Mouse (Mus musculus) CH12.LX (cell line): Measurements from ENCODE around the gene Tshr. TPM values are rescaled to one million over a fixed set of nuclear protein-coding genes. Genes with fewer than 3 reads are reported as not detected.

Source experiments
- DNase-seq: peaks from one replicate; pipeline ENCODE4 v3.0.0-alpha.2; 2013; ENCODE audit errors: extremely low read depth
- H3K27ac ChIP-seq: 2 replicates; pipeline ENCODE4 v1.5.1; 2012; ENCODE audit warnings: low read depth, mild to moderate bottlenecking, control low read depth, moderate library complexity; ENCODE audit not compliant: insufficient read depth
- H3K27me3 ChIP-seq: replicated peaks from 2 replicates; pipeline ENCODE3; 2012; ENCODE audit warnings: inconsistent platforms
- H3K36me3 ChIP-seq, 2 experiments: replicated peaks in 1 of 2; 2 replicates each; pipeline versions ENCODE3 to v1.6.1; 2012; ENCODE audit warnings: inconsistent platforms in 1 of 2, low read length in 1 of 2, mild to moderate bottlenecking in 1 of 2, mixed read lengths in 1 of 2, moderate library complexity in 1 of 2; ENCODE audit not compliant: control insufficient read depth in 1 of 2, insufficient read depth in 1 of 2
- H3K4me1 ChIP-seq, 2 experiments: 2 replicates each; pipeline ENCODE4 v1.6.1; 2012; ENCODE audit warnings: inconsistent platforms in 1 of 2, moderate library complexity in 1 of 2; ENCODE audit not compliant: insufficient read depth in 2 of 2, control insufficient read depth in 1 of 2
- H3K4me2 ChIP-seq: 2 replicates; pipeline ENCODE4 v1.6.1; 2012; ENCODE audit warnings: low read depth, mild to moderate bottlenecking, control low read depth; ENCODE audit not compliant: poor library complexity, insufficient read depth, severe bottlenecking
- H3K4me3 ChIP-seq, 3 experiments: fragments of 150-350 bp in 1 of 3; sonication (generic) in 1 of 3; replicated peaks in 1 of 3; 2 replicates each; pipeline versions ENCODE3 to v1.5.1; 2011 to 2012; ENCODE audit warnings: low read depth in 2 of 3, low read length in 2 of 3, mild to moderate bottlenecking in 2 of 3, moderate library complexity in 2 of 3, control low read depth in 1 of 3, improper control_type of control experiment in 1 of 3, inconsistent platforms in 1 of 3, mixed read lengths in 1 of 3; ENCODE audit not compliant: poor library complexity in 1 of 3
- H3K79me2 ChIP-seq: replicated peaks from 2 replicates; pipeline ENCODE4 v1.6.1; 2012; ENCODE audit warnings: mild to moderate bottlenecking, moderate library complexity; ENCODE audit not compliant: control insufficient read depth, poor library complexity, insufficient read depth, severe bottlenecking; ENCODE audit errors: extremely low read depth
- H3K9ac ChIP-seq: 2 replicates; pipeline ENCODE4 v1.6.1; 2012; ENCODE audit warnings: low read depth, mild to moderate bottlenecking, control low read depth, moderate library complexity; ENCODE audit not compliant: insufficient read depth
- H3K9me3 ChIP-seq: replicated peaks from 2 replicates; pipeline ENCODE3; 2012; ENCODE audit warnings: low read length, inconsistent platforms, mixed read lengths
- BHLHE40 ChIP-seq: IDR thresholded peaks from 2 replicates; pipeline ENCODE4 v1.6.1; 2011; ENCODE audit warnings: mild to moderate bottlenecking, low read depth, low read length, improper control_type of control experiment
- CHD1 ChIP-seq: IDR thresholded peaks from 2 replicates; pipeline ENCODE4 v1.6.1; 2012; ENCODE audit warnings: low read depth, low read length, improper control_type of control experiment, inconsistent platforms
- CHD2 ChIP-seq: IDR thresholded peaks from 2 replicates; pipeline ENCODE4 v1.6.1; 2011; ENCODE audit warnings: low read length, improper control_type of control experiment
- E2F4 ChIP-seq: IDR thresholded peaks from 2 replicates; pipeline ENCODE4 v1.6.1; 2011; ENCODE audit warnings: low read depth, low read length, improper control_type of control experiment; ENCODE audit not compliant: insufficient replicate concordance
- ELF1 ChIP-seq: IDR thresholded peaks from 2 replicates; pipeline ENCODE4 v1.6.1; 2014; ENCODE audit warnings: low read depth, mild to moderate bottlenecking, inconsistent platforms, low read length, improper control_type of control experiment
- EP300 ChIP-seq: IDR thresholded peaks from 2 replicates; pipeline ENCODE4 v1.6.1; 2011; ENCODE audit warnings: low read length, improper control_type of control experiment
- ETS1 ChIP-seq: conservative IDR thresholded peaks from 2 replicates; pipeline ENCODE4 v1.6.1; 2012; ENCODE audit warnings: low read depth, mild to moderate bottlenecking, inconsistent platforms, low read length, improper control_type of control experiment, moderate library complexity
- HCFC1 ChIP-seq: IDR thresholded peaks from 2 replicates; pipeline ENCODE4 v1.6.1; 2012; ENCODE audit warnings: low read depth, mild to moderate bottlenecking, inconsistent platforms, low read length, improper control_type of control experiment
- IRF4 ChIP-seq: IDR thresholded peaks from 2 replicates; pipeline ENCODE4 v1.6.1; 2014; ENCODE audit warnings: low read depth, mild to moderate bottlenecking, inconsistent platforms, low read length, improper control_type of control experiment
- KAT2A ChIP-seq: IDR thresholded peaks from 2 replicates; pipeline ENCODE4 v1.6.1; 2012; ENCODE audit warnings: low read length, improper control_type of control experiment, inconsistent platforms; ENCODE audit not compliant: insufficient replicate concordance
- MAX ChIP-seq: IDR thresholded peaks from 2 replicates; pipeline ENCODE4 v1.6.1; 2011; ENCODE audit warnings: low read length, improper control_type of control experiment
- MEF2A ChIP-seq: IDR thresholded peaks from 2 replicates; pipeline ENCODE4 v1.6.1; 2014; ENCODE audit warnings: low read depth, mild to moderate bottlenecking, inconsistent platforms, low read length, improper control_type of control experiment, borderline replicate concordance
- MXI1 ChIP-seq: IDR thresholded peaks from 2 replicates; pipeline ENCODE4 v1.6.1; 2011; ENCODE audit warnings: mild to moderate bottlenecking, low read depth, low read length, improper control_type of control experiment
- MYC ChIP-seq: IDR thresholded peaks from 2 replicates; pipeline ENCODE4 v1.6.1; 2011; ENCODE audit warnings: low read depth, mild to moderate bottlenecking, improper control_type of control experiment, low read length
- NELFE ChIP-seq: IDR thresholded peaks from 2 replicates; pipeline ENCODE4 v1.6.1; 2011; ENCODE audit warnings: low read depth, low read length, improper control_type of control experiment
- NRF1 ChIP-seq: IDR thresholded peaks from 2 replicates; pipeline ENCODE4 v1.6.1; 2014; ENCODE audit warnings: low read depth, mild to moderate bottlenecking, inconsistent platforms, low read length, improper control_type of control experiment, moderate library complexity
- PAX5 ChIP-seq: IDR thresholded peaks from 2 replicates; pipeline ENCODE4 v1.6.1; 2012; ENCODE audit warnings: low read length, inconsistent platforms, mixed read lengths
- POLR2A ChIP-seq: IDR thresholded peaks from 2 replicates; pipeline ENCODE4 v1.6.1; 2011; ENCODE audit warnings: low read depth, mild to moderate bottlenecking, improper control_type of control experiment, low read length
- RCOR1 ChIP-seq: conservative IDR thresholded peaks from 2 replicates; pipeline ENCODE4 v1.6.1; 2012; ENCODE audit warnings: low read depth, mild to moderate bottlenecking, inconsistent platforms, low read length, improper control_type of control experiment
- SMC3 ChIP-seq: IDR thresholded peaks from 2 replicates; pipeline ENCODE4 v1.6.1; 2011; ENCODE audit warnings: low read depth, low read length, improper control_type of control experiment
- TBP ChIP-seq: conservative IDR thresholded peaks from 2 replicates; pipeline ENCODE4 v1.6.1; 2011; ENCODE audit warnings: low read depth, low read length, improper control_type of control experiment
- TCF12 ChIP-seq: IDR thresholded peaks from 2 replicates; pipeline ENCODE4 v1.6.1; 2014; ENCODE audit warnings: low read depth, mild to moderate bottlenecking, inconsistent platforms, low read length, improper control_type of control experiment
- UBTF ChIP-seq: IDR thresholded peaks from 2 replicates; pipeline ENCODE4 v1.6.1; 2012; ENCODE audit warnings: low read depth, mild to moderate bottlenecking, inconsistent platforms, low read length, improper control_type of control experiment, moderate library complexity
- USF1 ChIP-seq: IDR thresholded peaks from 2 replicates; pipeline ENCODE4 v1.6.1; 2014; ENCODE audit warnings: low read depth, mild to moderate bottlenecking, inconsistent platforms, low read length, improper control_type of control experiment
- USF2 ChIP-seq: conservative IDR thresholded peaks from 2 replicates; pipeline ENCODE4 v1.6.1; 2011; ENCODE audit warnings: low read depth, low read length, improper control_type of control experiment
- ZKSCAN1 ChIP-seq: IDR thresholded peaks from 2 replicates; pipeline ENCODE4 v1.6.1; 2012; ENCODE audit warnings: low read depth, inconsistent platforms, low read length, improper control_type of control experiment, borderline replicate concordance
- ZMIZ1 ChIP-seq: IDR thresholded peaks from 2 replicates; pipeline ENCODE4 v1.6.1; 2012; ENCODE audit warnings: low read depth, mild to moderate bottlenecking, inconsistent platforms, low read length, improper control_type of control experiment
- ZNF384 ChIP-seq: IDR thresholded peaks from 2 replicates; pipeline ENCODE4 v1.6.1; 2012; ENCODE audit warnings: low read depth, low read length, improper control_type of control experiment, inconsistent platforms
- dilution Hi-C: fragments of 300-500 bp; cut with MboI; formaldehyde crosslinking; loops from 2 replicates; pipeline ENCODE4 v1.14.3; 2020; ENCODE audit warnings: low sequenced_read_pairs; ENCODE audit not compliant: extremely low pct_unique_long_range_greater_than_20kb, extremely low pct_ligation_motif_present
- in situ Hi-C: fragments of 300-500 bp; cut with MboI; formaldehyde crosslinking; loops from 3 replicates; pipeline ENCODE4 v1.14.3; 2019; ENCODE audit warnings: low sequenced_read_pairs, low pct_ligation_motif_present, low pct_unique_long_range_greater_than_20kb, mixed read lengths
- polyA plus RNA-seq: library from polyadenylated mRNA; unstranded; fragments of >175 nt; gene quantifications from 2 replicates; pipeline ENCODE4 v1.2.1, GENCODE M21; 2012; ENCODE audit warnings: low read depth; ENCODE audit not compliant: insufficient read length
- total RNA-seq, 2 experiments: library from RNA; depleted of rRNA; stranded (reverse); fragments of 300-350 nt in 1 of 2; fragments of >200 nt in 1 of 2; gene quantifications; 2 replicates each; pipeline ENCODE4 v1.2.3; 2012 to 2014

Tshr gene
- total and polyA plus RNA-seq, 3 experiments, result not detected

GRCm38 (mm10) chr12:91592128-91592527 is 207.8 kb downstream of the Tshr start:
- Histone ChIP-seq H3K4me3 (no peak overlapping the region), H3K9ac (0 out of 2 replicates have a peak overlapping the region, but pooled peaks have one; percentile 96), H3K27ac (no peak overlapping the region), H3K4me1 (peaks cover 3 to 17% of the 10 kb centered on the region in 2 experiments), H3K36me3 (no peaks in the 10 kb centered on the region), H3K9me3 (no peaks in the 10 kb centered on the region), H3K79me2 (peaks cover 16% of the 10 kb centered on the region), H3K27me3 (no peaks in the 10 kb centered on the region), H3K4me2 (peak overlapping the region; percentile 45; the same call in 1 of the 2 replicates)
- no peak for TF ChIP-seq POLR2A
- 0 out of 2 replicates have a peak, but pooled peaks have one; percentile 15 for TF ChIP-seq RCOR1
- no peak for TF ChIP-seq NELFE
- TF ChIP-seq EP300, result peak; percentile 70
- TF ChIP-seq CHD2, result no peak
- TF ChIP-seq IRF4, result peak; percentile 22; the same call in 1 of the 2 replicates
- TF ChIP-seq USF1, result peak; percentile 59
- no peak for TF ChIP-seq SMC3
- no peak for TF ChIP-seq HCFC1
- peak; percentile 69 for TF ChIP-seq ETS1
- peak; percentile 95 for TF ChIP-seq BHLHE40
- TF ChIP-seq PAX5, result no peak
- TF ChIP-seq KAT2A, result no peak
- no peak for TF ChIP-seq TBP
- TF ChIP-seq MYC, result peak; percentile 88
- no peak for TF ChIP-seq CHD1
- no peak for TF ChIP-seq ZMIZ1
- TF ChIP-seq USF2, result peak; percentile 63
- TF ChIP-seq ZKSCAN1, result peak; percentile 40; the same call in 1 of the 2 replicates
- TF ChIP-seq TCF12, result no peak
- no peak for TF ChIP-seq ELF1
- no peak for TF ChIP-seq E2F4
- TF ChIP-seq MEF2A, result no peak
- peak; percentile 66 for TF ChIP-seq ZNF384
- no peak for TF ChIP-seq UBTF
- no peak for TF ChIP-seq NRF1
- peak; percentile 84; the same call in 1 of the 2 replicates for TF ChIP-seq MAX
- peak; percentile 59; the same call in 1 of the 2 replicates for TF ChIP-seq MXI1
- dilution Hi-C loops, result no loop called here
- peak; percentile 74 for DNase-seq
- in situ Hi-C loops, result no loop called here

Other genes starting within 250 kb of the Tshr start
- 8.9 and 10.7 TPM in 2 replicates for gene Cep128, start 154 bp upstream of the Tshr start, total RNA-seq (2012; rRNA removed)
- gene Cep128, start 154 bp upstream of the Tshr start, total RNA-seq (2014; rRNA removed), result 14.6 and 16.1 TPM in 2 replicates
- 13.5 and 15.2 TPM in 2 replicates for gene Cep128, start 154 bp upstream of the Tshr start, polyA plus RNA-seq
- gene Gtf2a1, start 205.9 kb downstream of the Tshr start, total RNA-seq (2012; rRNA removed), result 25.7 and 29.0 TPM in 2 replicates
- 16.0 and 19.2 TPM in 2 replicates for gene Gtf2a1, start 205.9 kb downstream of the Tshr start, total RNA-seq (2014; rRNA removed)
- 34.5 and 36.2 TPM in 2 replicates for gene Gtf2a1, start 205.9 kb downstream of the Tshr start, polyA plus RNA-seq